Mouse (Mus musculus) lung, postnatal 0 days (tissue): ENCODE results near the gene Pde4a.
A peak's percentile ranks its signal among the peaks of the same experiment; 100 is the strongest.

ENCODE experiments used
- CTCF ChIP-seq: IDR thresholded peaks from 2 replicates; pipeline ENCODE4 v1.5.1; 2016; ENCODE audit warnings: antibody characterized with exemption, mild to moderate bottlenecking
- EP300 ChIP-seq: IDR thresholded peaks from 2 replicates; pipeline ENCODE4 v1.6.1; 2016; ENCODE audit warnings: antibody characterized with exemption, mild to moderate bottlenecking, control low read depth

- TF ChIP-seq CTCF, result peak; percentile 74
- no peak for TF ChIP-seq EP300
Observed at GRCm38 (mm10) chr9:21221383-21221929, 55.9 kb downstream of the Pde4a start.
